Mouse (Mus musculus) MEL (cell line): Measurements from ENCODE around the gene Scn4a.

ENCODE experiments used
- CTCF ChIP-seq, 3 experiments: IDR thresholded peaks in 2 of 3; conservative IDR thresholded peaks in 1 of 3; 2 replicates each; pipeline ENCODE4 v1.5.1; 2011 to 2012; ENCODE audit warnings: low read length in 3 of 3, low read depth in 2 of 3, mild to moderate bottlenecking in 2 of 3, improper control_type of control experiment in 1 of 3, inconsistent platforms in 1 of 3, mixed read lengths in 1 of 3, moderate library complexity in 1 of 3; ENCODE audit not compliant: control insufficient read depth in 1 of 3, insufficient read depth in 1 of 3, poor library complexity in 1 of 3, severe bottlenecking in 1 of 3
- NRF1 ChIP-seq: IDR thresholded peaks from 2 replicates; pipeline ENCODE4 v1.6.1; 2014; ENCODE audit warnings: low read depth, mild to moderate bottlenecking, inconsistent platforms, low read length, improper control_type of control experiment, moderate library complexity; ENCODE audit not compliant: poor library complexity, insufficient read depth, severe bottlenecking
- POLR2A ChIP-seq, 2 experiments: IDR thresholded peaks; 2 replicates each; pipeline ENCODE4 v1.6.1; 2011 to 2012; ENCODE audit warnings: low read length in 2 of 2, mild to moderate bottlenecking in 2 of 2, control low read depth in 1 of 2, improper control_type of control experiment in 1 of 2, low read depth in 1 of 2, moderate library complexity in 1 of 2; ENCODE audit not compliant: control insufficient read depth in 1 of 2, insufficient read depth in 1 of 2, poor library complexity in 1 of 2
- POLR2AphosphoS2 ChIP-seq: IDR thresholded peaks from 2 replicates; pipeline ENCODE4 v1.6.1; 2011; ENCODE audit warnings: low read length, improper control_type of control experiment
- POLR2AphosphoS5 ChIP-seq: IDR thresholded peaks from 2 replicates; pipeline ENCODE4 v1.6.1; 2012; ENCODE audit warnings: low read depth, borderline replicate concordance, mild to moderate bottlenecking, inconsistent platforms, low read length, moderate library complexity, mixed read lengths
- TCF12 ChIP-seq: IDR thresholded peaks from 2 replicates; pipeline ENCODE4 v1.6.1; 2014; ENCODE audit warnings: low read depth, mild to moderate bottlenecking, inconsistent platforms, low read length, improper control_type of control experiment, moderate library complexity

GRCm38 (mm10) chr11:106338870-106339269, 14.2 kb downstream of the Scn4a start:
- TF ChIP-seq POLR2A (IDR thresholded peaks at IDR 0.05; ENCODE audit: control insufficient read depth in 1 of 2, insufficient read depth in 1 of 2, low read depth in 1 of 2, low read length in 2 of 2, poor library complexity in 1 of 2) (no peak), POLR2AphosphoS2 (no peak), POLR2AphosphoS5 (no peak), NRF1 (no peak), TCF12 (no peak), CTCF (IDR thresholded peaks at IDR 0.05 in 2 of 3, conservative IDR thresholded peaks at IDR 0.05 in 1 of 3; ENCODE audit: control insufficient read depth in 1 of 3, insufficient read depth in 1 of 3, low read depth in 2 of 3, low read length in 3 of 3, poor library complexity in 1 of 3, severe bottlenecking in 1 of 3) (no peak)
